Mouse (Mus musculus) cerebellum, adult 11 months (tissue): ENCODE measurements around the gene Ebp.

Experiments
- DNase-seq: peaks from one replicate; pipeline ENCODE4 v3.0.0; 2022

Gene Ebp

DNA sequence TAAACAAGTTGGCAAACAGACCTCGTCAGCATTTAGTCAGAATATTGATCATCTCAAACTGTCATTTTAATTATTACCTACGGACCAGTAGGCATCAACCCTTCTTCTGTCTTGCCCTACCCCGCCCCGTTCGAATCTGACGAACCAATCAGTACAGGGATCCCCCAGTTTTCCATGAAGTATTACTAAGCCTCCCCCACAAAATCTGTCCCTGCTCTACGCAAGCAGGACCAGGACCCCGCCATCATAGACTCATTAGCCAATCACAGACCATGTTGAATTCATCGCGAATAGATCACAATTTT is at the start of gene Ebp:
Gene Ebp (minus strand): TSS at position 94 of the 305 bp plus-strand sequence.
- no peak for DNase-seq

DNA sequence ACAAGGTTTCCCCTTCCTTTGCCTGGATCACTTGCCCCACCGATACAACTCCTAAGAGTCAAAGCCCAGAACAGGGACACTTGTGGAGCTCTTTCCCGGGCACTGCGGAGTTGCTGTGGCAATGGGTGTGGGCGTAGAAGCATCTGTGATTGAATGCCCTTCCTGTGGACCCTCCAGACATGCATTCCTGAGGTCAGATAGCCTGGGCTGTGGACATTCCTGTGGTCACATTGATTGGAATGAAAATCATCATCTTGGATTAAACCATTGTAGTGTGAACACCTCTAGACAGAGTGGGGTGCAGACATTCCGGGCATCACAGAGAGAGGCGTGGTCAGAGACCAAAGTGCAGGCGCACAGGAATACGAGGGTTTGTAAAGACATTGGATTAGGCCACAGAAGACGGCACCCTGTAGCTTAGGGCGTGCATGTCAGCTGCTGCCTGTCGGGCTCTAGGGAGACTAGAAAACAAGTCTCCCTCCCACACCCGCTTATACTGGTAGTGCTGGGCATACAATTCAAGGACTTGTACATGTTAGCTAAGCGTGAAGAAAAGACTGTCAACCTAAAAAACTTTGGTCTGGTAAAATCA is 45.6 kb upstream of the Ebp start:
- no peak for DNase-seq

DNA sequence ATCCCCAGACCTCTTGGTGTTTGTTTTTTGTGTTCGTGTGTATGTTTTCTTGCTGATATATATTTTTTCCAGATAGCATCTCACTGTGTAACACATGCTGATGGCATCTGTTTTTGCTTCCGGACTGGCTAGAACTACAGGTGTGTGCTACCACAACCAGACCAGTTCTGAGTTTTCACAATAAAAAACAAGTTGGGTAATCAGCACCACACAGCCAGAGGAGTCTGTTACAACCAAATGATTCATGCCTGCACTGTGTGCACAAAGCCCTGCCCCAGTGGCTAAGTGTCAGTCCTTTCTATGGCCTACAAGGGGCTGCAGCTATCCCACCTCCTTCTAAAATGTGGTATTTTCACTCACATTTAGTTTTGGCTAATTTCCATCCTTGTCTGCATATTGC is 43.4 kb upstream of the Ebp start:
- no peak for DNase-seq

DNA sequence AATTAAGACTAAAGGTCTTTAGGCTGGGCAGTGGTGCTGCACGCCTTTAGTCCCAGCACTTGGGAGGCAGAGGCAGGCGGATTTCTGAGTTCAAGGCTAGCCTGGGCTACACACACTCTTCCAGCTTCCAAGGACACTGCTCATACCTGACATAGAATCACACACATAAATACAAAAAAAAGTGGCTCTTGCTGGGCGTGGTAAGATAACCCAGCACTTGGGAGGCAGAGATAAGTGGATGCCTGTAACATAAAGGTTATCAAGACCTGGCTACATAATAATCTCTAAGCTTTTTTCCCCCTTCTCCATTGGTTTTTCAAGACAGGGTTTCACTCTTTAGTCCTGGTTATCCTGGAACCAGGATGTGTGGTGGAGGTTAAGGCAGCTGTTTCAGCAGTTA is 40.3 kb upstream of the Ebp start:
- no peak for DNase-seq

DNA sequence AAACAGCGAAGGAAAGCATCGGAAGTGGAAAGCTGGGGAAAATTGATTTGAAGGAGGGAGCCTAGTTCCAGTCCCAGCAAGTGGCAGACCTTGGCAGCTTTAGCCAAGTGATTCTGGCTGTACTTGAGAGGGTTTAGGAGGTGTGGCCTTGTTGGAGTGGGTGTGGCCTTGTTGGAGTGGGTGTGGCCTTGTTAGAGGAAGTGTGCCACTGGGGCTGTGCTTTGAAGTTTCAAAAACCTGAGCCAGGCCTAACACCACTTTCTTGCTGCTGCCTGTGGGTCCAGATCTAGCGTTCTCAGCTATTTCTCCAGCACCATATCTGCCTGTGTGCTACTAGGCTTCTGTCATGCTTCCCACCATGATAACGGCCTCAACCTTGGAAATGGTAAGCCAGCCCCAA is 37.0 kb upstream of the Ebp start:
- DNase-seq, result no peak

DNA sequence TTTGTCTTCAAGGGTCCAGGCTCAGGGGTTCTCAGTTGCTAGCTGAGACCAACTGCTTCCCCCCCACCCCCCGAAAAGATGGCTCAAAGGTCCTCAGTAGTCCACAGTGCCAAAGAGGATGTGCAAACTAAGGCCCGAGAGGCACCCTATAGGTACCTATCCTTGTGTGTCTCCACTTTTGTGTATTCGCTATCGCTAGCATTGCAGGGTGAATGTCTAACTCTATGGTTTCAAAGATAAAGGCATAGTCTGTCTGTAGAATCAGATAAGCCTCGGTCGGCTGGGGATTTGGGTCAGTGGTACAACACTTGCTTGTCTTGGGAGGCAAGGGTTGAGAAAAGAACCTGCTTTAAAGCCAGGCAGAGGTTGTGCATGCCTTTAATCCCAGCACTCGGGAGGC is 30.2 kb upstream of the Ebp start:
- no peak for DNase-seq

DNA sequence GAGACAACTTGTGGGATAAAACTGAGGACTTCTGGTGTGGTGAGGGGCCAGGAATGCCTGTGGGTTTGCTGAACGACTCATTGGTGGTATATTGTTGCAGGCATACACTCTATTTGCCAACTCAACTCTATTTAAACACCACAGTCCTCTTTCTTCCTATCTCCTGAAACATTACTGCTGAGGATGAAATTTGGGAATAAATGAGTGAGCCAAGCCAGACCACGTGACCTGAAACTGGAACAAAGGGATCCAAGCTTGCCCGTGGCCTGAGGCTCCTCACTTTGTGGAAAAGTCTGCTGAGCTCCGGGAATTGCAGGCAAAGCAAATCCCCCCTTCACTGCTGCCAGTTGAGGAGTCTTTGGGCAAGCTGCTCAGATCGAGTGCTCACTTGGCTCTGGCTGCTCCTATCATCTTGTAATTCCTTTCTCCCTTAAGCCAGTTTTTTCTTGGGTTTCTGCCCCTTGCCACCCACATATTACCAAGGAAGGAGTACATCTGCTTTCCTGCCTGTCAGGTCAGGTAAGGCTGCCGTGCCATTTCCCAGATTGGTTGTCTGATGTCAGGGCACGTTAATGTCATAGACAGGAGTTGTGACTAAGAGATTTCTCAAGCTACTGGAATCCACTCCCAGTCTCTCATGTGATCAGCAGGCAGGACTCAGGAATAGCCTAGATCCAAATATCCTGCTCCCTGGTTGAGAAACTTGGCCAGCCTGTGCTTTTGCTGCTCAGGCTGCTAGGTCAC is 29.5 kb upstream of the Ebp start:
- DNase-seq, result peak; percentile 28

DNA sequence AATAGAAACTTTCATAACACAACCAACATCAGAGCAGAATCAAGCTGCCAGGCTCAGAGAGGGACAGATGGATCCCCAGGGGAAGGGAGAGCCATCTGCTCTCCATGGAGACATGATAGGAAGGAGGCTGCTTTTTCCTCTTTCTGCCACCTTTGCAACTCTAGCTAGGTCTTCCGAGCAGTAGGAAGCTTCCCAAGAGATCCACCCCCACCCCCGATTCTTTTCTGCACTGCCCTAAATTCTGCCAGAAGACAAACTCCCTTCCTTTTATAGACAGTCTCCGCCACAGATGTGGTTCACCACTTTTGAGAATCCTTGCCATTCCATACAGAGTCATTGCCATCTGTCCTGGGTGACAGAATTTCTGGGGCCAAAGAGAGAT is 29.0 kb upstream of the Ebp start:
- DNase-seq, result peak; percentile 43

DNA sequence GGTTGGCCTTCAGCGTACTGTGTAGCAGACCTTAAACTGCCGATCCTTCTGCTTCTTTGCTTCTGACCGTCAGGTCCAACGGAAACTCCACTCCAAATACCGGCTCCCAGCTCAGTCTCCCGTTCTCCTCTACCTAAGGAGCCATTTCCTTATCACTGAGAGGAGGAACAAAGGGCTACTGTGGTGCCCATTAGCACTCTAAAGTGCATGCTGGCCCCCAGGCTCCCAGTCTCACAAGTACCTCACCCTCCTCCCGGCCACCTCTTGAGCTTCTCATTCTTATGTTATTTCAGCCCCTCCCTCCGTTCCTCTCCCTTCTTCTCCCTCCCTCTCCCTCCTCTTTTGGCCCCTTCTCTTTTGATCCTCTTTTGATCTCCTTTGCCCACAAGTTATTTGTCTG is 26.3 kb upstream of the Ebp start:
- DNase-seq, result no peak

DNA sequence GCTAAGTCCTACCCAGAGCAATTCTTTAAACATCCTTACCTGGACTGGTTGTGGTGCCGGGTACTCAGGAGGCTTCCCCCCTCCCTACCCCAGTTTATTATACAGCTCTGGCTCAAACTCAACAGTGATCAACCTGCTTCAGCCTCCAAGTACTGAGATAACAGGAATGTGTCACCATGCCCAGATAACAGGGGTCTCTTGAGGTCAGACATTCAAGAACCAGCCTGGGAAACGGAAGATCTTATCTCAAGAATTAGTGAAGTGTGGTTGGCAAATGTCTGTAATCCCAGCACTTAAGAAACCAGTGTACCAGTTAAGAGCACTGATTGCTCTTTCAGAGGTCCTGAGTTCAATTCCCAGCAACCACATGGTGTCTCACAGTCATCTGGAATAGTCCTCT is 24.8 kb upstream of the Ebp start:
- no peak for DNase-seq

DNA sequence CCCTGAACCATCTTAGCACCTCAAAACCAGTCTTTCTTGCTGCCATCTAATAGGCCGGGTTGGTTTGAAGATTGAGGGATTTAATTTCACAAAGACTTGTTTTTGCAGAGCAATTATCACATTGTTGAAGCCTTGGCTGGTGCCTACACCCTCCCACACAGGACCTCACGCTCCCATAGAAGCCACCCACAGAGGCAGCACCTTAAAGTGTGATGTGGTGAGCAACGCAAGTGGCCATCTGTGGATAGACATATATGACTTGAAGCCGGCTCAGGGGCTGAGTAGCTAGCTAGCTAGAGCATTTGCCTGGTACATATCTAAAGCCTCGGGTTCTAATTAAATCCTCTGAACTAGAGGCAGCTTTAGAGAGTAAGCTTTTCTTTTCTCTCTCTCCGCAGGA is 24.1 kb upstream of the Ebp start:
- DNase-seq, result no peak

DNA sequence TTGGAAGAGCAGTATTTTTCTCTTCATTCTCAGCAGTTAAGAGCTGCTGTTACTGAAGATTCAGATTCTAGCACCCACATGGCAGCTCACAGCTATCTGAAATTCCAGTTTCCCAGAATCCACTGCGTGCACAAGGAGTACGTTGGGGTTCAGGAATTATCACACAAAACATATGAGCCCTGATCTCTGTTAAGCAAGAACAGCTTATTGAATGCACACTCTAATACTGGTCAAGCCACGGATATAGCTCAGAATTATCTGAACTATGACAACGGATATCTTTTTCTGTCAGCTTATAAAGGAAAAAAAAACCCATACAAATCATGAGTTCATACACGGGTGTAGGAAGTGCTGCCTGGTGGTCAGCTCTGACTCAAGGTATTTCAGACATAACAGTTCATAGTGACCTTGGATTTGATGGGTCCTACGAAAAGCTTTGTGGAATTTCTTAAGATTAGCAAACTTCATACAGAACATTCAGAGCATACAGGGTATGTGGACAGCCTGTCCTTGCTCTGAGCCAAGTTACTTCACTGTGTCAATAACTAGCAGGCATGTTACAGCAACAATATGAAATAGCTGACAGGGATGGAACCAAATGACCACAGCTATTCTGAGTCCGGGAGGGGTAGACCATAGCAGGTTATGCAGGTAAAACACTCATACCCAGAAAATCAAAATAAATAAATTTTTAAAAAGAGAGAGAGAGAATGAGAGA is 18.3 kb upstream of the Ebp start:
- DNase-seq, result no peak

DNA sequence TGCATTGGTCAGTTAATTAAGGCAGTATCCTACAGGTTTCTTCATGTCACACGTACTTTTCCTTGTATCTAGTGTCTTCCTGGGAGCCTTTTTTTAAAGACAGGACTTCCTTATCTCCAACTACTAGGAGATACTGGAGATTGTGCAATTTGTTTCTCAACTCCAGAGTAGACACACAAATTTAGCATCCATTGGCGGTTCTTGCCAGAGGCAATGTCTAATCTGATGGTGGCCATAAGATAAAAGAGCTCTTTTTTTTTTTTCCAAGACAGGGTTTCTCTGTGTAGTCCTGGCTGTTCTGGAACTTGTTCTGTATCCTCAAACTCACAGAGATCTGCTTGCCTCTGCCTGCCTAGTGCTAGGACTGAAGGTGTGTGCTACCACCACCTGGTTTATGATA is 16.4 kb upstream of the Ebp start:
- DNase-seq, result no peak

DNA sequence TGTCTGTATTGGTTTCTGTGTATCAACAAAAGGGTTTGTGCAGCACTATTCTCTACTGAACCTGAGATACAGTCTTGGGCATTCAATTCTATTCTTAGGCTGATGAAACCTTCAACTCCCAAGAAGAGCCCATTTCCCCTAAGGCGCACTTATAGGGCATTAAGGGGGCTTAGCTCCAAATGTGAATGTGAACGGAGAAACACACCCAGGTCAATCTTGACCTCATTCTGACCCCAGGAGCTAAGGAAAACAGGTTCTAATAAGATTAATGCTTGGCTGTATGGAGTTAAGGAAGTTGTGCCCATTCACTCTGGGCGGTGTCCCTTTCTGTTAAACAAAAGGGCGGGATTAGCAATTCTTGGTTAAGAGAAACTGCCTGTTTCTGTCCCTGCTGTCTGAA is 13.9 kb upstream of the Ebp start:
- no peak for DNase-seq

DNA sequence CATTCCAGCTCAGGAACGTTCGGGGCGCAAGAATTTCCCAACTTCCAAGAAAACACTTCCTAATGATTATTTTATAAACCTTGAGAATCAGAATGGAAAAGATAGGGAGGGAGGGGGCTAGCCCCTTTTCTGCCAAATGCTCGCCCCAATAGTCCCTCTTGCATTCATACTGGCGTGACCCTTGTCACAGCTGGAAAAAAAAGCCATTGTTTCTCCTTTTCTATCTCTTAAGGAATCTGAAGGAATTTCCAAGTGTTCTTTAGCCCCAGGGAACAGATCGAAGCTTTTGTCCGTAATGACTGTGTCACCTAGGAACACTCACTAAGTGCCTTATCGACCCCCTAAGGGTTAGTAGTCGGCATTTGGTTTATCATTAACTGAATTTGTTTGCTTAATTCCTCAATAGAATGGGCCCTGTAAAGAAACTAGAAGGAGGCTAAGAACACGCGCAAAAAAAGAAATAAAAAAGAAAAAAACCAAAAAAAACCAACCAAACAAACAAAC is 13.4 kb upstream of the Ebp start:
- no peak for DNase-seq

DNA sequence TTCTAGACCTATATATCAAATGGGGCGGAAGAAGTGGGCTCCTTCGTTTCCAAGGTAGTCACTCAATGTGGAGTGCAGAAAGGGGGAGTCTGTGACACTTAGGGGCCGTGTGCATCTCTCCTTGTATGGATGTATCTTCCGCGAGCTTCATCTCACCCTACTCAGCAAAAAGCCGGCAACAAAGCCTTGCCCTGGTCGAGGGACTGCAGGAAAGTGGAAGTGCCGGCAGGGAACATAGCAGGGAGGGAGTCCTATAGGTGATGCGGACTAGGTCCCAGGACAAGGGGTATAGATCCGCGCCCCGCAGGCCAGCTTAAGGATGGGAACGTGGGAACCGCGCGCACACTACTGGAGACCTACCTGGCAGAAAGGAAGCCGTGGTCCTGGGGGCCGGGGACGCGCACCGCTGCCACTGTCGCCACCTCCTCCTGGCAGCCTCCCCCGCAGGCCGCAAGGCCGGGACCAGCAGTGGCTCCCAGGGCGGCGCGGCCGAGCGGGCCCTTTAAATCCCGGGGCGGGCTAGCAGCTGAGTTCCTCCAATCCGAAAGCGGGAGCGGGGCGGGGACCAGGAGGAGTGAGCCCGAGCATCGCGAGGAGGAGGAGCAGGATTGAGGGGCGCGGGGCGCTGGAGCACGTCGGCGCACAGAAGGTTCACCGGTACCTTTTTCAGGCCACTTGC is 12.8 kb upstream of the Ebp start, which contains the start of gene Porcn:
Gene Porcn (minus strand): TSS at position 511 of the 679 bp plus-strand sequence.
- DNase-seq, result peak; percentile 87

DNA sequence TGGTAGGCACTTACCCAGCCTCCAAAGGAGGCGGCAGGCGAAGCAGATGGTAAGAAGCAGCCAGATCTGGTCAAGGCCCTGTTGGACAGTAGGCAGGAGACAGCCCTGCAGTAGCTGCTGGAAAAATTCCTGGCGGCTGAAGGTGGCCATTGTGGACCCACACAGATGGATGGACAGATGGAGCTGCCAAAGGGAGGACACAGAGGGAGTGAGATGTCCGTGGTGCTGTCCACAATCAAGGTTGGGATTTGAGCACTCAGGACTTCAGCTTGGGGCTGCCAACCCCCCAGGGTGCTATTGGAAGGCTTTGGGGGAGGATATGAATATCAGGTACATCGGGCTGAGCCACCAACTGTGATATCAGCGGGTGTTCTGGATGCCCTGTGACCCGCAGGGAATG is 12.2 kb upstream of the Ebp start:
- DNase-seq, result peak; percentile 85

DNA sequence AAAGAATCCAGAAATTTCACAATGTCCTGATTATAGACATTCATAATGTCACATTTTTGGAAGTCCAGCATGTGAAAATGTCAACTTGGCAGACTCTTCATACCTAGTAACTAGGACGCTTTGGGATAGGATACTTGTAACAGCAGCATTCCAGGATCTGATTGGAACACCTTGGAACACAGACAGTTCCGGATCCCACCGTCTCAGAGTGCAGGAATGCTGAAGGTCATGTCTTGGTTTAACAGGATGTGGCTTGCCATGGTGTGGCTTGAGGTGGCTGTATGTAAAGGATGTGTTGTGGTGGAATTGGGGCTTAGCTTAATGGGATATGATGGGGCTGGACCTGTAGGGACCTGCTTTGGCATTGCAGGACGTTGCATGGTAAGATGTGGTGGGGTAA is 11.8 kb upstream of the Ebp start:
- no peak for DNase-seq

DNA sequence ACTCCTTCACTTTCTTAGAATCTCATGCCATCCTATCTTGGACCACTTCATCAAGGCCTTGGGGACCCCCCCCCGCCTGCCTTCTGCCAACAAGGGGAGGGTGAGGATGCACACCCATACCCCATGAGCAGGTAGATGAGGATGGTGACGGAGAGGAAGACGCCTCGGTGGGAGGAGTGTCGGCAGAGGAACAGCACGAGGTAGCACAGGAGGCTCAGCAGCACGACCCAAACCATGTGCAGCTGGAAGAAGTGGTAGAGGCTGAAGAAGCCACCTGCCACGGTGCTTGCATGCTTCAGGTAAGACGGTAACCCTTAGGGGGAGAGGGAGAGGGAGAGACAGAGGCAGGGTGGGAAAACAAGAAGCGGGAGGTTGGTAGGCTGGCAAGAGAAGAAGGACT is 10.8 kb upstream of the Ebp start:
- DNase-seq, result no peak

DNA sequence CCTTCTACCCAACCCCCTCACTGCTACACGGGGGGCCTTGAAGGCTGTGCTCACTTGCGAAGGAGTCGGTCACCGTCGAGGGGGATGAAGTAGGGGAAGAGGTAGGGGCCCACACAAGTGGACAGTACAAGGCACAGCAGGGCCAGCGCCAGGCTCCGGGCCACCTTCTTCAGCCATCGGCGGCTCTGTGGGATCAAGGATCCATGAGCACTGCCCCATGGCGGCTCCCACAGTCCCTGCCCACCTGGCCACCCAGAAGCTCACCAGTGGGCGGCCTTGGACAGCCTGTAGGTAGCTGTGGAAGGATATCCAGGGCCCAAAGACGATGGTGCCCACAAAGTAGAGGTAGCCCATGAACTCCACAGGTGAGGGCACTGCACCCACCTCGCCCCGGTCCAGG is 9.8 kb upstream of the Ebp start:
- DNase-seq, result no peak

DNA sequence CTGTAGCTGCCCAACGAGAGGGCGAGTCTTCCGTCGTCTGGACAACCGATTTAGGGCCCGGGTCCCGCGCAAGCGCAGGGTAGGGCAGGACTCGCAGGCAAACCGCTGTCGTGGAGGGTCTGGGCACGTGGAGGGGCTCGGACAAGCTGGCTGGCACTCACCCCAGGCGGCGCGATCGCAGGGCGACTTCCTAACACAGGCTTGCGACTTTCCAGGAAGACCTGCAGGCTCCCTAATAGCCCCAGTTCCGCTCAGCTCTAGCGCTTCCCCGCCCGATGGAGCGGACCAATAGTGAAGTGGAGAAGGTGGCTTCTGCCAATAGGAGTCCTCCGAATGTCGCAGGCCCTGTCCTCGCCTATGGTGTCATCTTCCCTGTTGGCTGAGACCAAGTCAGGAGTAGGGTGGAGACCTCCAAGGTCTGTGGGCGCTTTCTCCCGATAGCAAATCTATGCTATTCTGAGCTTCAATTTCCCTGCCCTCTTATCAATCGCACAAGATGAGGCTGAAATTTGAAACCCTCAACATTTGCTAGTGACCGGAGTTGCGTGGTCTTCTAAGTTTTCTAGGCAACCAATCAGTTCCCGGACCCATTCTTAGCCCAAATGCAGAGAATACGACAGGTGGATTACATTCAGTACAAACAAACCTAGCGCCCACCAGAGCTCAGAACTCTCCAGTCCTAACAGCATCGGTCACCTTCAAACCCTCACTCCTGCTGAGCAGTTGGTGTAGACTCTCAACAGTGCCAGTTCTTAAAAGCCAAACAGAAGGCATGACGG is 483 bp downstream of the Ebp start:
- peak; percentile 80 for DNase-seq

DNA sequence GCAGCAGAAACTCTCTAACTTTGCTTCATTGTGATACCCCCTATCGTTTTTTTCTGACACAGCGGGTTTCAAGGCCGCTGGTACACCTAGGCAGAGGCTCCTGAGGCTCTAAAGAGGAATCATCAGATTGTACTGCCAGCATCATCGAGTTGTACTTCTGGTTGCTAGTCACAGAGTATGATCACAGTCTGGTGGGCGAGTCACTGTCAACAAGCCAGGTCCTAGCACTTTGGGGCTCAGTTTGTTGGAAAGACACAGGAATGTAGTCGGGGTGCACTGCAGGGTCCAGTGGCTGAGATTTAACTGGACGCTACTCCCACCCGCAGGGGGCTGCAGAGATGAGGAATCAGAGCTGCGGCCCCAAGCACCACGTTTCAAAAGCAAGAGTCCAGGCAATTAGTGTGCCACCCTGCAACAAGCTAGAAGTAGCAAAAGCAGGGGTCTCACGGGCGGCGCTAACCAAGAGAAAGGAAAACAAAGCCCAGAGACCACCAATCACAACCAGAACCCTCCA is 1.1 kb downstream of the Ebp start:
- no peak for DNase-seq
